Mouse (Mus musculus) C2C12 (cell line): ENCODE measurements at regions not wholly inside any gene's neighbourhood (a gene's known extent, or its start where the extent isn't known, plus 50 kb on each side); places are given as distances from the start of the nearest gene placed in this dataset.

Experiments used
- H3K27me3 ChIP-seq: one replicate; pipeline ENCODE4 v1.6.1; 2011; ENCODE audit not compliant: control insufficient read depth, insufficient read depth, insufficient read length
- H3K36me3 ChIP-seq: one replicate; pipeline ENCODE4 v1.6.1; 2011; ENCODE audit not compliant: control insufficient read depth, insufficient read depth
- H3K4me3 ChIP-seq: one replicate; pipeline ENCODE4 v1.5.1; 2011; ENCODE audit warnings: mild to moderate bottlenecking, control low read depth; ENCODE audit not compliant: poor library complexity, insufficient read depth, severe bottlenecking
- H3K79me2 ChIP-seq: one replicate; pipeline ENCODE4 v1.6.1; 2011; ENCODE audit not compliant: control insufficient read depth, insufficient read depth
- H3K79me3 ChIP-seq: one replicate; pipeline ENCODE4 v1.6.1; 2011; ENCODE audit warnings: low read depth, control low read depth
- H3ac ChIP-seq: one replicate; pipeline ENCODE3; 2011; ENCODE audit warnings: low read depth; ENCODE audit not compliant: control insufficient read depth, insufficient read length
- CEBPB ChIP-seq: IDR thresholded peaks from one replicate; pipeline ENCODE4 v1.6.1; 2011; ENCODE audit warnings: low read depth, mild to moderate bottlenecking, control low read depth, moderate library complexity
- CTCF ChIP-seq: IDR thresholded peaks from one replicate; pipeline ENCODE4 v1.5.1; 2011; ENCODE audit not compliant: control insufficient read depth, insufficient read depth, insufficient read length
- FOSL1 ChIP-seq: IDR thresholded peaks from one replicate; pipeline ENCODE4 v1.8.0; 2011; ENCODE audit warnings: mild to moderate bottlenecking, low read length; ENCODE audit not compliant: poor library complexity, insufficient read depth, severe bottlenecking
- MAX ChIP-seq: IDR thresholded peaks from one replicate; pipeline ENCODE4 v1.6.1; 2011; ENCODE audit warnings: mild to moderate bottlenecking, control low read depth
- MYOD1 ChIP-seq: IDR thresholded peaks from one replicate; pipeline ENCODE4 v1.6.1; 2011; ENCODE audit warnings: low read depth; ENCODE audit not compliant: control insufficient read depth, insufficient read length
- MYOG ChIP-seq: IDR thresholded peaks from one replicate; pipeline ENCODE4 v1.6.1; 2011; ENCODE audit not compliant: control insufficient read depth, insufficient read length; ENCODE audit errors: extremely low read depth
- USF1 ChIP-seq: IDR thresholded peaks from one replicate; pipeline ENCODE4 v1.6.1; 2011; ENCODE audit warnings: low read depth, mild to moderate bottlenecking, control low read depth, moderate library complexity

GRCm38 (mm10) chr6:50973231-50973654 is 319.0 kb upstream of the Npvf start:
- TF ChIP-seq MYOD1: no peak
- TF ChIP-seq MYOG: no peak
- TF ChIP-seq USF1: no peak
- no peak overlapping the region for H3K4me3 ChIP-seq

GRCm38 (mm10) chr6:50973815-50974214 is 319.6 kb upstream of the Npvf start:
- H3K79me2 ChIP-seq: no peaks in the 10 kb centered on the region
- H3K27me3 ChIP-seq: no peaks in the 10 kb centered on the region
- TF ChIP-seq USF1: no peak

More at GRCm38 (mm10) chr6:50973231-50973654, 319.0 kb upstream of the Npvf start:
- no peak overlapping the region for H3ac ChIP-seq
- no peaks in the 10 kb centered on the region for H3K79me3 ChIP-seq
- no peaks in the 10 kb centered on the region for H3K27me3 ChIP-seq
- no peaks in the 10 kb centered on the region for H3K36me3 ChIP-seq
- H3K79me2 ChIP-seq: no peaks in the 10 kb centered on the region

GRCm38 (mm10) chr6:50974961-50975360 is 320.7 kb upstream of the Npvf start:
- H3K79me2 ChIP-seq: no peaks in the 10 kb centered on the region
- H3K36me3 ChIP-seq: no peaks in the 10 kb centered on the region
- H3ac ChIP-seq: no peak overlapping the region
- H3K79me3 ChIP-seq: no peaks in the 10 kb centered on the region
- no peak for TF ChIP-seq MAX
- no peaks in the 10 kb centered on the region for H3K27me3 ChIP-seq
- H3K4me3 ChIP-seq: no peak overlapping the region

More at GRCm38 (mm10) chr6:50973815-50974214, 319.6 kb upstream of the Npvf start:
- H3K79me3 ChIP-seq: no peaks in the 10 kb centered on the region
- H3K36me3 ChIP-seq: no peaks in the 10 kb centered on the region
- H3K4me3 ChIP-seq: no peak overlapping the region
- H3ac ChIP-seq: no peak overlapping the region

- Histone ChIP-seq H3K27me3 (no peaks in the 10 kb centered on the region), H3ac (no peak overlapping the region), H3K79me2 (no peaks in the 10 kb centered on the region), H3K79me3 (no peaks in the 10 kb centered on the region), H3K36me3 (no peaks in the 10 kb centered on the region), H3K4me3 (no peak overlapping the region)
- TF ChIP-seq CEBPB: no peak
- TF ChIP-seq FOSL1: no peak
- no peak for TF ChIP-seq MYOG
- TF ChIP-seq MYOD1: no peak
- TF ChIP-seq MAX: no peak
- no peak for TF ChIP-seq USF1
- no peak for TF ChIP-seq CTCF
Observed at GRCm38 (mm10) chr6:50976973-50977372, 322.7 kb upstream of the Npvf start.

GRCm38 (mm10) chr6:50977381-50977780 is 323.1 kb upstream of the Npvf start:
- H3ac ChIP-seq: no peak overlapping the region
- TF ChIP-seq CEBPB (no peak), CTCF (no peak), MYOD1 (no peak), USF1 (no peak)
- H3K79me2 ChIP-seq: no peaks in the 10 kb centered on the region
- no peaks in the 10 kb centered on the region for H3K79me3 ChIP-seq
- H3K4me3 ChIP-seq: no peak overlapping the region
- H3K36me3 ChIP-seq: no peaks in the 10 kb centered on the region
- no peaks in the 10 kb centered on the region for H3K27me3 ChIP-seq

GRCm38 (mm10) chr6:50978016-50978415 is 323.8 kb upstream of the Npvf start:
- H3ac ChIP-seq: no peak overlapping the region
- H3K79me2 ChIP-seq: no peaks in the 10 kb centered on the region
- no peak overlapping the region for H3K4me3 ChIP-seq
- H3K27me3 ChIP-seq: no peaks in the 10 kb centered on the region
- TF ChIP-seq USF1: no peak
- TF ChIP-seq MYOG: no peak
- no peak for TF ChIP-seq CEBPB
- TF ChIP-seq CTCF: no peak
- TF ChIP-seq MYOD1: no peak
- no peak for TF ChIP-seq MAX
- TF ChIP-seq FOSL1: no peak
- H3K36me3 ChIP-seq: no peaks in the 10 kb centered on the region
- H3K79me3 ChIP-seq: no peaks in the 10 kb centered on the region

GRCm38 (mm10) chr6:50978571-50978970 is 324.3 kb upstream of the Npvf start:
- H3ac ChIP-seq: no peak overlapping the region
- no peak overlapping the region for H3K4me3 ChIP-seq
- no peak for TF ChIP-seq FOSL1
- TF ChIP-seq CTCF: no peak
- no peaks in the 10 kb centered on the region for H3K79me3 ChIP-seq
- no peaks in the 10 kb centered on the region for H3K36me3 ChIP-seq
- H3K79me2 ChIP-seq: no peaks in the 10 kb centered on the region
- H3K27me3 ChIP-seq: no peaks in the 10 kb centered on the region
